Mouse (Mus musculus) layer of hippocampus, adult 8-10 months (tissue): ENCODE data around the gene Rnf220. TPM values are rescaled to one million over a fixed set of nuclear protein-coding genes. Genes with fewer than 3 reads are reported as not detected.

Experiments
- DNase-seq, 2 experiments: peaks; one replicate each; pipeline ENCODE4 v3.0.0; 2022; ENCODE audit warnings: low spot score in 2 of 2
- total RNA-seq, 4 experiments: library from RNA; stranded (reverse); gene quantifications; 2 replicates each; pipeline ENCODE4 v1.2.4; 2022

Gene Rnf220
- total RNA-seq: 100 to 1,000 TPM; 171 to 184 (median 178) TPM

DNA sequence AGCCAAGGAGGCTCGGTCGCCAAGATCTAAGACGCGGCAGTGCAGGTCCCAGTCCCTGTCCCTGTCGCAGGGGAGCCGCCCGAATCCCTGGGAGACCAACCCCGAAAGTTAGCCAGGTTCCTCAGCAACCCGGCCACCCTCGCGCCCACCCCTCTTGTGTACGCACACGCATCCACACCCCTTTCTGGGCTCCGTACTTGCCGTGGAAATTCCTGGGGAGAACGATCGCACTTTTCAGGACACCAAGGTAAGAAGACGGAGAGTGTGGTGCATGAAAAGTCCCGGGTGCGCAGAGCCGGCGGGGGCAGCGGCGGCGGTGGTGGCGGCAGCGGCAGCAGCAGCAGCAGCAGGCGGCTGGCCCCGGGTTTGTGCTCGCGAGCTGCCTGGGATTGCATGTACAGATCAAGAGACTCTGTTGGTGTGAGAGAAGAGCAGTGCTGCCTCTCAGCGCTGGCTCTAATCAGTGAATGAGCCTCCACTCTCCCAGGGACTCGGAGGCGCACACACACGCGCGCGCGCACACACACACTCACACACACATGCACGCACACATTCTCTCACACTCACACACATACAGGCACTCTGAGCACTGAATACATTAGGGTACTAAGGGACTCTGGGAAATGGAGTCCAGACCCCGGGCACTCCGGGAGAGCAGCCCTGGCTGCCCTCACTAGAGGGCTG, at the start of gene Rnf220:
TSS of gene Rnf220 (minus strand) at position 571 of the 684 bp plus-strand sequence.
- peak; percentile 61 to 76 for DNase-seq

DNA sequence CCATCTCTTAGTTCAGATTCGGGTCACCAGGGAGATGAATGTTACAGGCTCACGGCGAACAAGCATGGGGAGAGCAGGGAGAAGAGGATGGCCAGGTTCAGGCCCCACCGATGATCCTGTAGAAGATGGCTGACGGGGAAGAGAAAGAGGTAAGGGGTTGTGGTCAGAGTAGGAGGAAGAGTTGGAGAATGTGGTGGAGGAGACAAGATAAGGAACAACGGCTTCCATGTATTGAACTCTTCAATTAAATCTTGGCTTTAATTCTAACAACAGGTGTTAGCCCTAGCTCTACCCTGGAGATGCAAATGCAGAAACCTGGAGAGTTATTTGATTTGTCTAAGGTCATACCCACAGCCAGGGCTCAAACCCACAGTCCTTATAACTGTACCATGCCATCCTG, 49.8 kb upstream of the Rnf220 start:
- no peak for DNase-seq

DNA sequence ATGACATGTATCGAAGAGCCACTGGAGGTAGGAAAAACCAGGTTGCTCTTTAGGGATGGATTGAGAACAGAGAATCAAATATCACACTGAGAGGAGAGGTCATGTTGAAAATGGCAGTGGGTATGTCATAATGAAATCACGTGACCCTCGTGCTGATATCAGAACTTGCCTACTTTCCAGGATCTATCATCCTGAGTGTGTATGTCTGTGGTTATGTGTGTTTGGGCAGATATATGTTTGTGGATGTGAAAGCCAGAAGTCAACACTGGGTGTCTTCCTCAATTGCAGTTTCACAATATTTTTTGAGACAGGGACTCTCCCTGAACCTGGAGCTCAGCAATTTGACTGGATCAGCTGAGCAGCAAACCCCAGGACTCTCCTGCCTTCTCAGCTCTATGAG, 48.6 kb upstream of the Rnf220 start:
- DNase-seq: no peak

DNA sequence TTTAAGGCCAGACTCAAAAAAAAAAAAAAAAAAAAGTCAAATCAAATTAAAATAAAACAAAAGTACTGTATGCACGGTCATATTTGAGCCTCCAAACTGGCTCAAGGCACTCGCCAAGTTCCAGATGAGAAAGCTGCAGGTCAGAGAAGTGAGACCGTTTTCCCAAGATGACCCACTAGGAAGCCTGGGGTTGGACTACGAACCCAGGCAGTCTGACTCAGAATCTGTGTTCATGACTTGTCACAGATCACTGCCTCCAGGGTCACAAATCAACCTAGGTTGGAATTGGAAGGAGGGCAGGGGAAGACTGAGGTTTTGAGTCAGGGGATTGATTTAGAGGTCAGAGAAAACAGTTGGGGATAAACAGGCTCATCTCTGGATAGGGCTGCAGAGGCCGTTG, 43.7 kb upstream of the Rnf220 start:
- no peak for DNase-seq

DNA sequence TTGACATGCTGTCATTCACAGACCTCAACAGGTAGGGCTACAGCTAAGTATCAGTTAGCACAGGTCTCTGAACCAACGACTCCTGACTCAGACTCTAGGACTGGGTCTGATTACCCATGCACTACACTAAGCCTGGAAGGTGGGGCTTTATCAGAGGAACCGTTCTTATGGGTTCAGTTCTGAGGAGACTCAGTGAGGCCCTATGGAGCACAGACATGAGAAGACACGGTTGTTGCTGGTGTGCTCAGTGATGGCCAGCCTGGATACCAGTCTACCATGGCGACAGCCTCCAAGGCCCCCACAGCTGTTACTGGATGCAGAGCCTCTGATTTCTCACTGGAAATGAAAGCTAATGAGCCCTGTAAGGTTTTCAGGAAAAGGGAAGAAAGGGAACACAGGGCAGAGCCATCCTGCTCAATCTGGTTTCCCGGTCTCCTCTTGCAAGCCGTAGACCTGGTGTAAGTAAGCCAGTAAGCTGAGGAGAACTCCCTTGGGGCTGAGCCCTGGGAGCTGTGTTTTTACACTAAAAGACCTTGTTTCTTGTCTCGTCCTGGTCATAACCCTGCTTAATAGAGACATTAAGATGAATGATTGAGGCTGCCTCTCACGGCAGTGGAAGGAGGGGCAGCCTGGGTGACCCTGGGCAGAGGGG, 42.6 kb upstream of the Rnf220 start:
- DNase-seq: no peak

DNA sequence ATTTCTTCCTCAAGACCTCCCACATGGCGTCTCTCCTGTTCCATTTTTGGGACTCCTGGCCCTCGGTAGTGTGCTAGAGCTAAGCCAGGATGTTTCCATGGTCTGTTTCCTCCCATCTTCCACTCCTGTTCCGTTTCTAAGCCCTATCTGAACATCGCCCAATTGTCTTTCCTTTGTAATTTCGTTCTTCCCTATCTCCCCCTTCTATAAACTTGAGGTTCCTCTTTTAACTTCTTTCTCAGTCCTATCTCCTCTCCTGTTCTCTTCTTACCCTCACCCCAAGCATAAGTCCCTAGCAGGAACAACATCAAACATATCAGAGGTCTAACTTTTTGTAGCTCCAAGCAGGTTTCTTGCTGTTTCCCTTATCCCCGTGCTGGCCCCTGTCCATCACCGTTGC, 40.1 kb upstream of the Rnf220 start:
- no peak for DNase-seq

DNA sequence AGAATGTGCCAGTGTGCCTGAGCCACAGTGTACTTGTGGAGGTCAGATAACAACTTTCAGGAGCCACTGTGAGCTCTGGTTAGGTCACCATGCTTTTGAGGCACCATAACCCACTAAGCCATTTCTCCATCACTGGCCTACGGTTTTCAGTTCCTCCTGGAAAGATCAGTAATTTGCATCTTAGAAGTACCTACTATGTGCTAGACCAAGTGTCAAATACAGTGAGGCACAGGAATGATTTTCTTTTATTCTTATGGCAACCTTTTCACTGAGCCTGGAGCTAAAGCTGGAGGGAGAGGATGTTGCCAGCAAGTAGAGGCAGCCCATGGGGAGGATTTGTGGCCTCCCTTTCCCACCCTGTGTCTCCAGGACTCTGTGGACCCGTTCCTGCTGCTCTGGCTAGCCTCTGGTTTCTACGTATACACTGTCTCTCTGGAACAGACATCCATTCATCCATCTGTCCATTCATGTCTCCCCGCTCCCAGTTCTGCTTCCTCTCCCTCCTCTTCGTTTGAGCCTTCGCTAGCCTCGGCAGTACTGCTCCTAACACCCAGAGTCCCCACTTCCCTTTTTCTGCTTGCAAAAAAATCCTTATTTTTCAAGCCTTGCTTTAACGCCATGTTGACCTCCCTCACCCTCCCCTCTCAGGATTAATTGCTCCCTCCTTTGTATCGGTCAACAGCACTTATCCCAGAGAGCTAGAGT, 38.8 kb upstream of the Rnf220 start:
- DNase-seq: no peak

DNA sequence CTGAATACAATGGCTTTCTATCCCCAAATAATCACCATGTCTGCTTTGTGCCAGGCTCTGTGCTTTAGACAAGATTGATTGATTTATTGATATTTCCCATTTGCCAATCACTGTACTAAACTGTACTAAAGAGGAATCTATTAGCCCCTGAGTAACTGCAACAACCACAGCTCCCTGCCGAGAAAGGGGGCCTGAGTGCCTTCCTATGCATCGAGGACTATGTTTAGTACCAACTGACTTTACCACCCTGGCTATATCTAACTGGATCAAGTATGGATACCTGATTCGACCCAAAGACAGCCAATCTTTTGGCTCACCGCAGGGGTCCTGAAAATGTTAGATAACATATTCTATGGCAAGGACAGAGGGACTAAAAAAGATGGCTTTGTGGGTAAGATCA, 33.0 kb upstream of the Rnf220 start:
- no peak for DNase-seq

DNA sequence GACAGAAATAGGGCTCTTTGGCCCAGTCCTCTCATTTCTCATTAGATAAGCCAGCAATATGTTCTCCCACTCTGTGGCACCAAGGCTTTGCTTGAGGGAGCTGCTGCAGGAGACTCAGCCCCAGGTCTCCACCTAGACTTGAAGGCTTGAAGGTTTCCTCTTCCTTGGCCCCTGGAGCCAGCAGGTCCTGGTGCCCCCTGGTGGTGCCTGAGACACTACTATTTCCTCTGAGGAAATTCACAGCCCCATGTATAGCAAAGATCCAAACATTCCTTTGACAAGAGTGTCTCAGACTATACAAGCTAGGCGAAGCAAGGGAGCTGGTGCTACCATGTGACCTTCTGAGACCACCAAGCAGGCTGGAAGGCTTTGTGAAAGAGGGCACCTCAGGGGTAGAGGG, 31.1 kb upstream of the Rnf220 start:
- DNase-seq: peak in 1 of 2 experiments; percentile 46

DNA sequence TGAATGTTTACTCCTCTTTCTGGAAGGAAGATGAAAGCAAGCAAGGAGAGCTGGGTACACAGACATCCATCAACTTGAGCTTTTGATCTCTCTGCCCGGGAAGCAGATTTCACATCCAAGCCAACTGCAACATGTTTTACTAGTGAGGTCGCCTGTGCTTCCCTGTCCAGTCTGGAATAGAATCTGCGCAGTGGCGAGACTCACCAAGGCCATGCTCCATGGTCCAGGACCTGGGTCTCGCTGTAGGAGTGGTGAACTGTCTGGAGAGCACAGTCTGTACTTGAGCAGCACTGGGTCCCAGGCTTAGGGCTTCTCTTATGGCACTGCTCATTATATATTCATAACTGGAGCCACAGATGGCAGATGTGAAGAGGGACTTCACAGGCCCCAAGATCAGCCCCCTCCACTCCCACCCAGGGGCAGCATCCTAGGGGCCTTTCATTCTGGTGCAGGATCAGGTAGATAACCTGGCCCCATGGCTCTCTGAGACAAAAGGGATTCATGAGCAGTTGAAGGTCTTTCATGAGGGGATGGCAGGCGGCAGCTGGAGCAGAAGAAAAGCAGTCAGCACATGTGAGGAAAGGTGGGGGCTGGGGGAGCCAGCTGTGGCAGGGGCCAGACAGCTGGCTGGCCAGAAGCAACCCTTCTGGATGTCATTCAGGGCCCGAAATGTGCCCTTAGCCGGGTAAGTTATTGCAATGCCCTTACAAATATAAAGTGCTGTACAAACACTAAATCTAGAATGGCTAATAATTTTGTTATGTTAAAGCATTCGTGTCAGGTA, 30.5 kb upstream of the Rnf220 start:
- DNase-seq: no peak

DNA sequence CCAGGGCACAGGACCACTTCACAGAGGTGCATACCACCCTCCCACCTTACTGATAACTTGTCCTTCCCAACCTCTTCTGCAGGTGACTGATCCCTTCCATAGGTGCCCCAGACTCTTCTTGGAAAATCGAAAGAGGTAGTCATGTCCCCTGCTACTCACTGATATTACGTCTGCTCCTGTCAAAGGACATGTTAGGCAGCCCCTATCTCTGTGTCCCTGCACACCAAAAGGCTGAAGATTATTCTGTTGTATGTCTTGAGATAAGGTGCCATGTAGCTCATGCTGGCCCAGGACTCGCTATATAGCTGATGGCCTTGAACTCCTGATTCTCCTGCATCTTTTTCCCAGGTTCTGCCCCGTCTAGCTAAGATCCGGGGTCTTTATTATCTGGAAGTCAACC, 29.1 kb upstream of the Rnf220 start:
- no peak for DNase-seq

DNA sequence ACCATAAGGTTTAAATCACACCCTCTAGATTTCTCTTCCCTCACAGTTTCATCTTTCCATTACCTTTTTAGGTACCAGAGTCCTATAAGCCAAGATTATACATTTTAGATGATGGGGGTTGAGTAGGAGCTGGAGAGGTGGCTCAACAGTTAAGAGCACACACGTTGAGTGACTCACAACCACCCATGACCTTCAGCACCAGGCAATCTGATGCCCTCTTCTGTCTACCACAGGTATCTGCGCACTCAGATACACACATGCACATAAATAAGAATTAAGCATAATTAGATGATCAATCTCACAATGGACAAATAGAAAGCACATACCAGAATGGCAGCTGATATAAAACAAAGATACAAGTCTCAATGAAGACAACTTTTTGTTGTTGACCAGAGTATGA, 24.5 kb upstream of the Rnf220 start:
- no peak for DNase-seq

DNA sequence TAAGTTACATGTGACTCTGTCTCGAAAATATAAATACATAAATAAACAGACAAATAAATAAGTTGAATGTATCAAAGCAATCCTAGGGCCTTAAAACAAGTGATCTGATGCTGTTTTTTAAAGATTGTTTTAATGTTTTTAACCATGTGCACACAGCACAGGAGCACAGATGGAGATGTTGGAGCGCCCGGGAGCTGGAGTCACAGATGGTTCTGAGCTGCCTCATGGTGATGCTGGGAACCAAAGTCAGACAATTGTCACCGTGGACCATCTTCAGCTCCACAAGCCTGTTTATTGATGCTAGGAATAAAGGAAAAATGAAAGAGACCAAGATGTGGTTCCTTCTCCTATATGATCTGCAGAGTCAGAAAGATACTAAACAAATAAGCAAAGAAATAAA, 21.4 kb upstream of the Rnf220 start:
- peak; percentile 26 to 43 for DNase-seq

DNA sequence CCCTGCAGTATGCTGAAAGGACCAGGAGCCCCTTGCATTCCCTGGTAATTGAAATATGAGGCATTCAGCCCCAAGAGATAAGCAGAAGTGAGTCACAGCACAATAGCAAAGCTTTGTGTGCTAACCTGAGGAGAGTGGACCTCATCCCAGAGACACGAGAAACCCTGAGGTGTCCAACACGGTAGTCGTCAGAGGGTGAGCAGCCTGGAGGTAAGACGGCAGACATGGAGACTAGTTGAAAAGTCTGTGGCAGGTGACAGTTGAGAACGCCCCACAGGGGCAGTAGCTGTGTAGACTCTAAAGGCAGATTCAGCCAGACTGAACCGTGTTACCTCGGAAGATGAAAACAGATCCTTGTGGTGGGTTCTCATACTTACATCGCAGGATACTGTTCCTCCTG, 2.2 kb upstream of the Rnf220 start:
- DNase-seq: no peak

DNA sequence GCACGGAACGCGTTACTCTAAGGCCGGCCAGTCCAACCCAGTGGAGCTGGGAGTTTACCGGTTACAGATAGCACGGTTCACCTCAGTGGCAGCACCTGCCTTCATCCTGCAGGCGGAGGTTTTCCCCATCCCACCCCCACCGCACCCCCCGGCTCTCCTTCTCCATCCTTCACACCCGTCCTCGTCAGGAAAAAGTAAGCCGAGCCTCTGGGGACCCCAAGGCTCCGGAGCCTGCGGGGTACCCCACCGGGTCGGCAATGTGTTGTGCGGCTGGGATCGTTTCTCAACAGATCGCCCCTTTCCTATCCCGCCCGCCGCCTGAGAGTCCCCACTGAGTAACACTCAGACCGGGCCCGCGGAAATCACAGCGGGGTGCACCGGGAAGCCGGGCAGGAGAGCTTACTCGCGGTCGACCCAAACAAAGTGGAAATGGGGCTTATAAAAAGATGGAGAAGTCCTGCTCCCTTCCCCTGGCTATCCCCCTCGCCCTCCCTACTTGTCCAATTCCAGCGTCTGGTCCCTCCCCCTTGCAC, 917 bp downstream of the Rnf220 start:
- DNase-seq: no peak

DNA sequence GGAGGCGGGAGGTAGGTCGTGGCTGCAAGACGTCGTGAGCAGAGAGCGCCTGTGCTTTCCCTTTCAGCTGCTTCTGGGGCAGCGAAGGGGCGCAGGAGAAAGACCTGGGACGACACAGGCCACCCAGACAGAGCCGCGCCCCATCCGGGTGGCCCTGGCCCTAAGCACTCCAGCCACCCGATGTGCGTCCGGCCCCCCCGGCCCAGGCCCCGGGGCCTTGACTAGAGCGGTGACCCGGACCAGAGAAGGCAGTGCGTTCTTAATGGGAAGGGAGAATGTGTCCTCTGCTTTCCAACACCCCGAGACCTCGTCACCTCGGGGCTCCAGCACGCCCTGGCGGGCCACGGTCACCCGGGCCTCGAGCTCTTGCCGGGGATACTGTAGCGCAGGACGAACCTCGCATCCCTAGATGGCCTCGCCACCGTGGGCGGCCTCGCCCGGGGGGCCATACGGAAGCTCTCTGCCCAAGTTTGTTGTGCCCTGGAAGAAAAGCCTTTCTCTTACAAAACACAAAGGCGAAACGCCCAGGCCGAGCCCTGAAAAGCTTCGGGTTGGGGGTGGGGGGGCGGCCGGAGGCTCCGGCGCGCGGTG, 1.8 kb downstream of the Rnf220 start:
- no peak for DNase-seq

DNA sequence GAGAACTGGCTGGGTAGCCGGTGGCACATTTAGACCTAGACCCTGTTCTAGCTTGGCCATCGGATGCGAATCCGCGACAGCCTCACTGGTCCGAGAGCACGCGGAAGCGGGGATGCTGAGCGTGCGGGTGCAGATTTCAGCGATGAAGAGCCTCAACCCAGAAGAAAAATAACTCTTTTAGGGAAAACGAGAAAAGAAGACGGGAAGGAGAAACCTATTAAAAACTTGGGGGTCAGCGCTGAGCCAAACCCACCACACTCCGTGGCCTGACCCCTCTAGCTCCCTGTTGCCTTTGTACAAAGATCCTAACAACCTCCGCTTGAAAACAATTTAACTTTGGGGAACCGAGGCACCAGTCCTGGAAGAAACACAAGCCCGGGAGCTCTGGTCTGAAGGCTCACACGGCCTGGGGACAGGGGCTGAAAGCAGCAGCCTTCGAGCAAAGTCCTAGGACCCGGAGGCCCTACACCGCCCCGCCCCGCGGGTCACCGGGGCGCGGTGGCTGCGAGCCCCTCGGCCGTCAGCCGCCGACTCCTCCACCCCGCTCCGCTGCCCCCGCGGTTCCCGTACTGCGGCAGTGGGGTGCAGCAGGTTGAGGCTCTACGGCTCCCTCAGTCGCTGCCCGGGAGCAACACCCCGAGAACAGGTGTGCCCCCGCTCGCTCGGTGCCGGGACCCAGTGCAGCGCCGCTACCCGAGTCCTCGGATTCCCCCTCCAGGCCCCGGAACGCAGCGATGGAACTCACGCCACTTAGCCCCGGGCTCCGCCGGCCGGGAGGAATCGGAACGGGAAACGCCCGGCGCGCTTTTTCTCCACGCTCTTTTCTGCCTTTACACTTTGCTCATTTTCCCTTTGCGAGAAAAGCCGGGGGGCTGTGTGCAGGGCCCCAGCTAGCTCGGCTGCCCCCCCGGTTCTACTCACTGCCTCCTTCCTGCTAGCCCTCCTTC, 2.7 kb downstream of the Rnf220 start:
- DNase-seq: no peak

DNA sequence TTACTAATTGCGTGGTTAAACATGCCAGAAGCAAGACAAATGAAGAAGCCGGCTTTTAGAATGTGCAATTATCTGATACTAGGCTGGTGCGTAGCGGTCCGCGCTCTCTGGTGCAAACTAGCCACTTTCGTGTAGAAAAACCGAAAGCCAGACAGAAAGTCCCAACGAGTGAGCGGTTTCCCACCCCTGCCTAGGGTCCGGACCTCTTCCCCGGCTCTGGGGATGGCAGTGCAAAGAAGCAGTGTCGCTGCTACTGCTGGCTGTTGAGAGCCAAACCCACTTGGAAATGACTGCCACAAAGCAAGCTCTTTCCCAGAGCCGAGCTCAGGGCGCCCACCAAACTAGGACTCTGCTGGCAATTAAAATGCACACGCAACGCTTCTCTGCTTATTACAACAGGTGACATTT, 3.7 kb downstream of the Rnf220 start:
- no peak for DNase-seq

DNA sequence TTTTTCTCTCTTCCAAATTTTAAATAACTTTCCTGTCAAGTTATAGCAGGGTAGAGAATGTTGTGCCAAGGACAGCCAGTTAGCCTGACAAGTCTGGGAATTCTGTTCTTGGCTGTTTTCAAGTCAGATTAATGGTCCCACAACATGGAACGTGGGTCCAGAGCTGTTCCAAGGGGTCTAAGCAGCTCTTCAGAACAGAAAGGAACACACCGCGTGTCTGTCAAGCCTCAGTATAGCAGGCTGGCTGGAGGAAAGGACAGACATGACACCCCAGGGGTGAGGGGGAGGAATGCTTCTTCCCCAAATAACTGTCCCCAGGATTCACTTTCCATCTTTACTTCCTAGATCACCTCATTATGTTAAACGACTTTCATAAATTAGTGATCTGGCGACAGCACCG, 5.0 kb downstream of the Rnf220 start:
- no peak for DNase-seq

DNA sequence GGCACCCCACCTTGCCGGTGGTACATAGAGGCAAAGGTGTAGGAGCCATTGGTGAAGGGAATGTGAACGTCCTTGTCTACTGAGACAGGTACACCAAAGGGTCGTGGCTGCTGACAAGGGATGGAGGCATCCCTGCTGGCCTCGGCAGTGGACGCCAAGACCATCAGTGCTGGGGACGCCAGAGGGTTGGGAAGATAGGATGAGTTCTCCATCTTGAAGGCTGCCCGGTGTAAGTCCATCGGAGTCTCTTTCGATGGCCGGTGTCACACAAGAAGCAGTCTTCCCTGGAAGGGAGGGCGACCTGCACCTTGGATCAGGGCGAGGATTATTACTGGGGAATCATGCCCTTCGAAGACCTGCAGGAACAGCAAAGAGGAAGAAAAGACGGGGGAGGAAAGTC, 6.9 kb downstream of the Rnf220 start:
- DNase-seq: no peak
